Mouse (Mus musculus) gastrocnemius, postnatal 25 days (tissue): ENCODE measurements around the gene Nod1. TPM values are rescaled to one million over a fixed set of nuclear protein-coding genes. Genes with fewer than 3 reads are reported as not detected.

ENCODE experiments used
- DNase-seq: peaks from one replicate; pipeline ENCODE4 v3.0.0; 2022
- total RNA-seq, 2 experiments: library from RNA; stranded (reverse); gene quantifications; 1 replicate in 1 of 2; 2 replicates in 1 of 2; pipeline ENCODE4 v1.2.3; 2021

Nod1 gene
- total RNA-seq, 2 experiments from 2014 or later: 6.6 to 7.2 TPM

- DNase-seq: no peak
Measured at GRCm38 (mm10) chr6:54886195-54886594, 86.2 kb downstream of the Nod1 start.

- DNase-seq: no peak
Measured at GRCm38 (mm10) chr6:54883424-54883823, 89.0 kb downstream of the Nod1 start.

- no peak for DNase-seq
Measured at GRCm38 (mm10) chr6:54880086-54880485, 92.3 kb downstream of the Nod1 start.

GRCm38 (mm10) chr6:54878546-54878945 is 93.9 kb downstream of the Nod1 start:
- DNase-seq: no peak

GRCm38 (mm10) chr6:54877651-54878050 is 94.8 kb downstream of the Nod1 start:
- DNase-seq: no peak

GRCm38 (mm10) chr6:54876782-54877181 is 95.6 kb downstream of the Nod1 start:
- DNase-seq: no peak

Other genes with a start within 250 kb of the Nod1 start
- gene Znrf2, start 155.7 kb downstream of the Nod1 start, total RNA-seq: 10 to 100 TPM; 11.5 to 13.1 TPM
- gene Ggct, start 20.3 kb upstream of the Nod1 start, total RNA-seq: 1 to 10 TPM; 7.4 to 8.8 TPM
- 10 to 100 TPM; 48.4 to 51.5 TPM for gene Gars, start 65.4 kb upstream of the Nod1 start, total RNA-seq
- 10 to 100 TPM; 18.3 to 21.7 TPM for gene Crhr2, start 160.4 kb upstream of the Nod1 start, total RNA-seq
- 1 to 10 TPM; 4.3 to 5.7 TPM for gene Inmt, start 202.4 kb upstream of the Nod1 start, total RNA-seq
- gene Mindy4, start 230.8 kb upstream of the Nod1 start, total RNA-seq: 1 to 10 TPM; 1.8 to 2.3 TPM